33 mouse cellular contexts compared by ENCODE assay signal in genomic region chr13:44437709-44438108, GRCm38 (mm10).
"Had no signal": no experiment of that assay in that cellular context is flagged by ENCODE, and none has a peak within 500 bp of the region (broad histone marks: within the 10 kb centered on the region; RNA-seq: fewer than 3 reads in every experiment).

No protein-coding gene starts in this region.

- H3K9me3 ChIP-seq: heart, embryonic 10.5 days; heart, embryonic 12.5 days; heart, embryonic 13.5 days; heart, embryonic 15.5 days; hindbrain, embryonic 10.5 days; hindbrain, embryonic 12.5 days; hindbrain, embryonic 13.5 days; hindbrain, embryonic 15.5 days; intestine, embryonic 15.5 days; kidney, embryonic 15.5 days had no signal

- H3K4me2 ChIP-seq: heart, embryonic 11.5 days; heart, embryonic 12.5 days; heart, embryonic 13.5 days; heart, embryonic 15.5 days; hindbrain, embryonic 12.5 days; hindbrain, embryonic 13.5 days; hindbrain, embryonic 14.5 days; hindbrain, embryonic 15.5 days; intestine, embryonic 15.5 days; kidney, embryonic 15.5 days had no signal

- H3K4me1 ChIP-seq: heart, embryonic 10.5 days; heart, embryonic 12.5 days; heart, embryonic 13.5 days; heart, embryonic 15.5 days; hindbrain, embryonic 10.5 days; hindbrain, embryonic 12.5 days; hindbrain, embryonic 13.5 days; hindbrain, embryonic 15.5 days; intestine, embryonic 15.5 days; kidney, embryonic 15.5 days had no signal

- H3K36me3 ChIP-seq: heart, embryonic 10.5 days; heart, embryonic 12.5 days; heart, embryonic 13.5 days; heart, embryonic 15.5 days; hindbrain, embryonic 10.5 days; hindbrain, embryonic 12.5 days; hindbrain, embryonic 13.5 days; hindbrain, embryonic 15.5 days; intestine, embryonic 15.5 days; kidney, embryonic 15.5 days had no signal

- DNase-seq: heart, postnatal 10 days; heart, postnatal 14 days; heart, postnatal 36 days; heart, postnatal 4 days; kidney, adult 11 months; kidney, adult 18-20 months; kidney, adult 8-10 months; kidney, adult 9 months; kidney, postnatal 10 days; kidney, postnatal 14 days; kidney, postnatal 36 days; kidney, postnatal 4 days; layer of hippocampus, adult 9-11 months; layer of hippocampus, postnatal 36 days had no signal

- H3K27ac ChIP-seq: heart, embryonic 10.5 days; heart, embryonic 13.5 days; heart, embryonic 15.5 days; hindbrain, embryonic 10.5 days; hindbrain, embryonic 12.5 days; hindbrain, embryonic 13.5 days; hindbrain, embryonic 14.5 days; hindbrain, embryonic 15.5 days; hindbrain, postnatal 0 days; intestine, embryonic 15.5 days; kidney, embryonic 15.5 days; kidney, postnatal 0 days; layer of hippocampus, adult 2 months had no signal

- H3K27me3 ChIP-seq: heart, embryonic 12.5 days; heart, embryonic 13.5 days; heart, embryonic 15.5 days; hindbrain, embryonic 12.5 days; hindbrain, embryonic 13.5 days; hindbrain, embryonic 15.5 days; intestine, embryonic 15.5 days; kidney, embryonic 15.5 days had no signal

- ATAC-seq: hindbrain, embryonic 16.5 days; hindbrain, postnatal 0 days; inflammation-experienced regulatory T-cells, adult 6 months; intestine, embryonic 15.5 days; intestine, embryonic 16.5 days; intestine, postnatal 0 days had no signal

- H3K4me3 ChIP-seq: heart, embryonic 10.5 days; heart, embryonic 12.5 days; heart, embryonic 13.5 days; heart, embryonic 15.5 days; hindbrain, embryonic 10.5 days; hindbrain, embryonic 12.5 days; hindbrain, embryonic 13.5 days; hindbrain, embryonic 15.5 days; intestine, embryonic 15.5 days; kidney, embryonic 15.5 days; layer of hippocampus, adult 2 months had no signal

- H3K9ac ChIP-seq: heart, embryonic 12.5 days; heart, embryonic 13.5 days; heart, embryonic 15.5 days; hindbrain, embryonic 12.5 days; hindbrain, embryonic 13.5 days; hindbrain, embryonic 14.5 days; hindbrain, embryonic 15.5 days; intestine, embryonic 15.5 days; kidney, embryonic 15.5 days had no signal
